Mouse (Mus musculus) lung, adult 2 months (tissue): ENCODE data around the gene Gm28053.

Source experiments
- CTCF ChIP-seq: fragments of 200-500 bp; IDR thresholded peaks from 2 replicates; pipeline ENCODE4 v1.5.1; 2011; ENCODE audit warnings: mild to moderate bottlenecking, low read length, control low read depth; ENCODE audit not compliant: insufficient read depth
- POLR2A ChIP-seq: fragments of 200-500 bp; IDR thresholded peaks from 2 replicates; pipeline ENCODE4 v1.6.1; 2011; ENCODE audit warnings: low read depth, mild to moderate bottlenecking, control low read depth, low read length, borderline replicate concordance; ENCODE audit errors: extremely low read depth

DNA sequence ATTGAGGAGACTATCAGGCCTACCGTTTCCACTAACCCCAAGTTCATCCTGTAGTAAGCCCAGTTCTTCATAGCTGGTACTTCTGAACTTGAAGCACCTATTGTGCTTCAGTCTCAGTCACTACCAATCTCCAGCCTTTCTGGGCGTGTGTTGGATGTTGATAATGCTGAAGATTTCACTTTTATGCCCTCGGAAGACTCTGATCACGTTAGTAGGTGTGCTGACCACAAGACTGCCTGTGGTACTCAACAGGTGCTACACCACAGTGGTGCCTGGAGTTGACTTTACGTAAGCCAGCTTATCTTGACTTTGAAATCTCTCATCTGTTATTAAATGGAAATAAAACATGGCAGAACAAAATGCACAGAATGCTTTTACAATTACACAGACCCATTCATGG, 38.0 kb upstream of the Gm28053 start:
- TF ChIP-seq CTCF (no peak), POLR2A (no peak)
